Mouse (Mus musculus): ENCODE data around the gene Armc7.

Gene Armc7

GRCm38 (mm10) chr11:115496559-115496958, 21.1 kb downstream of the Armc7 start:
- POLR2A ChIA-PET = interaction anchor here in 3 of 4 experiments (0.6 to 20.2 kb wide), 6 partner anchors 8 to 194 kb away, joined by 3 to 278 read pairs (median 4); partner anchors contain the start of gene Jpt1 (in 3 of the 3)
- CTCF ChIA-PET = interaction anchor here in 1 of 4 experiments (0.5 kb wide), 1 partner anchor 219 kb away, joined by 3 read pairs; the partner anchor contains the start of gene Fdxr

GRCm38 (mm10) chr11:115502636-115503035, 27.2 kb downstream of the Armc7 start:
- ChIA-PET CTCF (interaction anchor here in 2 of 4 experiments (0.5 to 1.6 kb wide), 3 partner anchors 19 to 927 kb away, joined by 3 to 5 read pairs (median 4); no protein-coding TSS in a partner anchor), POLR2A (interaction anchor here (0.5 to 20.2 kb wide), 15 partner anchors 9 to 983 kb away, joined by 3 to 278 read pairs (median 4); partner anchors contain the start of genes Jpt1 (in 4 of the 4), Nt5c (in 1 of the 4) and Sumo2 (in 1 of the 4))

- ChIA-PET CTCF (interaction anchor here in 2 of 4 experiments (0.7 to 1.7 kb wide), 2 partner anchors 15 to 25 kb away, joined by 5 to 9 read pairs; partner anchors contain the start of gene Nt5c (in 1 of the 2)), POLR2A (interaction anchor here in 3 of 4 experiments (0.5 to 20.2 kb wide), 13 partner anchors 5 to 273 kb away, joined by 3 to 278 read pairs (median 5); partner anchors contain the start of genes Jpt1 (in 2 of the 3), Cdr2l (in 1 of the 3), Nt5c (in 1 of the 3) and Nup85 (in 1 of the 3))
Observed at GRCm38 (mm10) chr11:115506586-115506985, 31.1 kb downstream of the Armc7 start.

GRCm38 (mm10) chr11:115508061-115508460, 32.6 kb downstream of the Armc7 start:
- CTCF ChIA-PET = no interaction called here
- POLR2A ChIA-PET = interaction anchor here in 2 of 4 experiments (1.1 to 20.2 kb wide), 3 partner anchors 9 to 20 kb away, joined by 5 to 278 read pairs (median 34); partner anchors contain the start of genes Jpt1 (in 1 of the 2) and Nt5c (in 1 of the 2)

- POLR2A ChIA-PET = interaction anchor here in 3 of 4 experiments (0.9 to 15.2 kb wide), 13 partner anchors 9 to 332 kb away, joined by 3 to 368 read pairs (median 5); partner anchors contain the start of genes Nt5c (in 2 of the 3) and Armc7 (in 1 of the 3)
- CTCF ChIA-PET = interaction anchor here in 3 of 4 experiments (0.6 to 1.5 kb wide), 8 partner anchors 18 to 332 kb away, joined by 3 to 7 read pairs (median 4); partner anchors contain the start of gene Nt5c (in 2 of the 3)
Observed at GRCm38 (mm10) chr11:115509773-115510506, 34.5 kb downstream of the Armc7 start.

GRCm38 (mm10) chr11:115510507-115510888, 35.0 kb downstream of the Armc7 start:
- ChIA-PET CTCF (interaction anchor here in 2 of 4 experiments (1.3 to 1.5 kb wide), 3 partner anchors 19 to 27 kb away, joined by 3 to 4 read pairs (median 4); partner anchors contain the start of gene Nt5c (in 1 of the 2)), POLR2A (interaction anchor here in 3 of 4 experiments (0.9 to 15.2 kb wide), 12 partner anchors 9 to 332 kb away, joined by 3 to 368 read pairs (median 6); partner anchors contain the start of genes Nt5c (in 2 of the 3) and Armc7 (in 1 of the 3))

- POLR2A ChIA-PET = interaction anchor here in 2 of 4 experiments (1.8 to 15.2 kb wide), 8 partner anchors 10 to 26 kb away, joined by 5 to 368 read pairs (median 131); partner anchors contain the start of genes Nt5c (in 2 of the 2) and Sumo2 (in 2 of the 2)
- CTCF ChIA-PET = no interaction called here
Observed at GRCm38 (mm10) chr11:115511121-115511520, 35.7 kb downstream of the Armc7 start.

- CTCF ChIA-PET = interaction anchor here in 1 of 4 experiments (1.0 kb wide), 1 partner anchor 10 kb away, joined by 12 read pairs; no protein-coding TSS in a partner anchor
Observed at GRCm38 (mm10) chr11:115512004-115512403, 36.5 kb downstream of the Armc7 start.

GRCm38 (mm10) chr11:115512407-115513183, 37.1 kb downstream of the Armc7 start:
- ChIA-PET POLR2A (interaction anchor here (0.5 to 15.2 kb wide), 70 partner anchors 8 to 500 kb away, joined by 3 to 368 read pairs (median 8); partner anchors contain the start of genes Armc7 (in 3 of the 4), Sumo2 (in 3 of the 4), Mif4gd (in 2 of the 4) and Nt5c (in 2 of the 4)), CTCF (interaction anchor here in 3 of 4 experiments (0.5 to 2.4 kb wide), 9 partner anchors 10 to 346 kb away, joined by 3 to 12 read pairs (median 3); partner anchors contain the start of gene Nt5c (in 2 of the 3))

More at GRCm38 (mm10) chr11:115512004-115512403, 36.5 kb downstream of the Armc7 start:
- POLR2A ChIA-PET = interaction anchor here in 2 of 4 experiments (0.6 to 15.2 kb wide), 11 partner anchors 11 to 196 kb away, joined by 4 to 368 read pairs (median 59); partner anchors contain the start of genes Nt5c (in 2 of the 2), Sumo2 (in 2 of the 2) and Grb2 (in 1 of the 2)

- CTCF ChIA-PET = interaction anchor here in 3 of 4 experiments (0.5 to 2.4 kb wide), 15 partner anchors 9 to 346 kb away, joined by 3 to 10 read pairs (median 3); partner anchors contain the start of gene Nt5c (in 3 of the 3)
- POLR2A ChIA-PET = interaction anchor here (0.5 to 15.2 kb wide), 180 partner anchors 8 to 654 kb away, joined by 3 to 368 read pairs (median 4); partner anchors contain the start of genes Nt5c (in 4 of the 4), Armc7 (in 3 of the 4), Slc25a19 (in 3 of the 4) and Sumo2 (in 3 of the 4)
Observed at GRCm38 (mm10) chr11:115513271-115514237, 38.1 kb downstream of the Armc7 start.

GRCm38 (mm10) chr11:115514238-115514663, 38.8 kb downstream of the Armc7 start, which contains the start of gene Jpt1:
TSS of gene Jpt1 (minus strand) at chr11:115514387.
- ChIA-PET POLR2A (interaction anchor here (0.5 to 15.2 kb wide), 171 partner anchors 8 to 654 kb away, joined by 3 to 368 read pairs (median 4); partner anchors contain the start of genes Nt5c (in 4 of the 4), Armc7 (in 3 of the 4), Fdxr (in 3 of the 4) and Nup85 (in 3 of the 4)), CTCF (interaction anchor here in 2 of 4 experiments (0.6 to 2.4 kb wide), 9 partner anchors 9 to 345 kb away, joined by 3 to 10 read pairs (median 3); partner anchors contain the start of gene Nt5c (in 2 of the 2))

GRCm38 (mm10) chr11:115515021-115515420, 39.6 kb downstream of the Armc7 start:
- ChIA-PET POLR2A (interaction anchor here (0.6 to 15.2 kb wide), 54 partner anchors 10 to 362 kb away, joined by 3 to 368 read pairs (median 9); partner anchors contain the start of genes Nt5c (in 3 of the 4), Sumo2 (in 3 of the 4), Mif4gd (in 2 of the 4) and Nup85 (in 2 of the 4)), CTCF (no interaction called here)

- CTCF ChIA-PET = interaction anchor here in 1 of 4 experiments (0.6 kb wide), 1 partner anchor 20 kb away, joined by 5 read pairs; no protein-coding TSS in a partner anchor
- POLR2A ChIA-PET = interaction anchor here in 2 of 4 experiments (0.6 to 15.2 kb wide), 10 partner anchors 8 to 149 kb away, joined by 3 to 368 read pairs (median 5); partner anchors contain the start of genes Nt5c (in 1 of the 2), Nup85 (in 1 of the 2) and Sumo2 (in 1 of the 2)
Observed at GRCm38 (mm10) chr11:115516942-115517341, 41.5 kb downstream of the Armc7 start.

- CTCF ChIA-PET = no interaction called here
- POLR2A ChIA-PET = interaction anchor here in 3 of 4 experiments (0.6 to 15.2 kb wide), 14 partner anchors 3 to 1357 kb away, joined by 3 to 368 read pairs (median 6); partner anchors contain the start of genes Nt5c (in 2 of the 3), Jpt1 (in 1 of the 3) and Sumo2 (in 1 of the 3)
Observed at GRCm38 (mm10) chr11:115518693-115519092, 43.2 kb downstream of the Armc7 start.

GRCm38 (mm10) chr11:115519581-115519980, 44.1 kb downstream of the Armc7 start:
- ChIA-PET POLR2A (interaction anchor here in 2 of 4 experiments (0.7 to 15.2 kb wide), 14 partner anchors 4 to 96 kb away, joined by 3 to 368 read pairs (median 4); partner anchors contain the start of genes Nt5c (in 2 of the 2), Sumo2 (in 2 of the 2), Jpt1 (in 1 of the 2) and Mif4gd (in 1 of the 2)), CTCF (interaction anchor here in 1 of 4 experiments (0.6 kb wide), 1 partner anchor 906 kb away, joined by 3 read pairs; no protein-coding TSS in a partner anchor)

Data from embryonic stem cell, embryonic (primary cell).